Mouse (Mus musculus) hindbrain, embryonic 12.5 days (tissue): ENCODE measurements around the gene Celsr1. TPM values are rescaled to one million over a fixed set of nuclear protein-coding genes. Genes with fewer than 3 reads are reported as not detected.
A peak's percentile ranks its signal among the peaks of the same experiment; 100 is the strongest.

Experiments
- ATAC-seq: fragments of 200-750 bp; cut with Nextera tagmentation; 2 replicates; pipeline ENCODE4 v1.8.0; 2017; ENCODE audit warnings: moderate TSS enrichment; ENCODE audit not compliant: low FRiP score
- H3K27ac ChIP-seq: fragments of 300-500 bp; sonication (generic); 2 replicates; pipeline ENCODE4 v1.5.1; 2016; ENCODE audit warnings: mild to moderate bottlenecking
- H3K27me3 ChIP-seq: fragments of 300-500 bp; sonication (generic); 2 replicates; pipeline ENCODE4 v1.6.1; 2016; ENCODE audit warnings: mild to moderate bottlenecking
- H3K36me3 ChIP-seq: fragments of 300-500 bp; sonication (generic); 2 replicates; pipeline ENCODE4 v1.6.1; 2016; ENCODE audit warnings: mild to moderate bottlenecking
- H3K4me1 ChIP-seq: fragments of 300-500 bp; sonication (generic); 2 replicates; pipeline ENCODE4 v1.6.1; 2016
- H3K4me2 ChIP-seq: fragments of 300-500 bp; sonication (generic); replicated peaks from 2 replicates; pipeline ENCODE4 v1.6.1; 2016; ENCODE audit warnings: mild to moderate bottlenecking
- H3K4me3 ChIP-seq: fragments of 300-500 bp; sonication (generic); 2 replicates; pipeline ENCODE4 v1.5.1; 2016; ENCODE audit warnings: mild to moderate bottlenecking
- H3K9ac ChIP-seq: fragments of 300-500 bp; sonication (generic); 2 replicates; pipeline ENCODE4 v1.6.1; 2016; ENCODE audit warnings: mild to moderate bottlenecking, moderate library complexity
- H3K9me3 ChIP-seq: fragments of 300-500 bp; sonication (generic); replicated peaks from 2 replicates; pipeline ENCODE4 v1.6.1; 2016; ENCODE audit warnings: mild to moderate bottlenecking
- WGBS: fragments of 180-500 bp; shearing (Covaris S2); methylation state at CpG from one replicate; pipeline ENCODE4 v1.1.7; 2016; 5-methylcytosine and 5-hydroxymethylcytosine counted together
- polyA plus RNA-seq: library from polyadenylated mRNA; unstranded; fragments of >200 nt; fragmentation: Nextera tagmentation; extraction: Ambion mirVana; gene quantifications from 2 replicates; pipeline ENCODE4 v1.2.1, GENCODE M21; 2016

The Celsr1 gene
- polyA plus RNA-seq, 1 experiment from 2014 or later, result 4.3 TPM

- ATAC-seq, result no peak
- Histone ChIP-seq H3K27ac (no peak overlapping the region; the same call in 1 of the 2 replicates), H3K9ac (no peak overlapping the region), H3K36me3 (no peaks in the 10 kb centered on the region), H3K4me2 (no peak overlapping the region), H3K9me3 (no peaks in the 10 kb centered on the region), H3K27me3 (no peaks in the 10 kb centered on the region), H3K4me1 (0 out of 2 replicates have a peak, but pooled peaks cover 4% of the 10 kb centered on the region), H3K4me3 (no peak overlapping the region)
- 67% methylated on average over 8 of the region's 8 CpGs for WGBS
Measured at GRCm38 (mm10) chr15:85963279-85963840, 70.2 kb downstream of the Celsr1 start.

GRCm38 (mm10) chr15:85962691-85963090 lies 70.9 kb downstream of the Celsr1 start:
- Histone ChIP-seq H3K9me3 (no peaks in the 10 kb centered on the region), H3K4me2 (no peak overlapping the region), H3K27ac (no peak overlapping the region), H3K4me1 (0 out of 2 replicates have a peak, but pooled peaks cover 4% of the 10 kb centered on the region), H3K4me3 (no peak overlapping the region), H3K27me3 (no peaks in the 10 kb centered on the region), H3K36me3 (no peaks in the 10 kb centered on the region), H3K9ac (no peak overlapping the region)
- no peak for ATAC-seq
- WGBS, result 93% methylated on average over 8 of the region's 8 CpGs

GRCm38 (mm10) chr15:85961651-85962050 lies 71.9 kb downstream of the Celsr1 start:
- no peak overlapping the region for H3K4me3 ChIP-seq
- no peak overlapping the region for H3K4me2 ChIP-seq
- 84% methylated on average over 4 of the region's 4 CpGs for WGBS
- H3K9me3 ChIP-seq, result no peaks in the 10 kb centered on the region
- no peak for ATAC-seq
- 0 out of 2 replicates have a peak, but pooled peaks cover 4% of the 10 kb centered on the region for H3K4me1 ChIP-seq
- H3K36me3 ChIP-seq, result no peaks in the 10 kb centered on the region
- no peaks in the 10 kb centered on the region for H3K27me3 ChIP-seq
- no peak overlapping the region for H3K27ac ChIP-seq
- H3K9ac ChIP-seq, result no peak overlapping the region

GRCm38 (mm10) chr15:85961131-85961530 lies 72.4 kb downstream of the Celsr1 start:
- no peaks in the 10 kb centered on the region for H3K36me3 ChIP-seq
- no peaks in the 10 kb centered on the region for H3K9me3 ChIP-seq
- ATAC-seq, result no peak
- H3K4me2 ChIP-seq, result no peak overlapping the region
- WGBS, result 72% methylated on average over 7 of the region's 7 CpGs
- H3K27ac ChIP-seq, result no peak overlapping the region
- no peak overlapping the region for H3K4me3 ChIP-seq
- H3K9ac ChIP-seq, result no peak overlapping the region
- no peaks in the 10 kb centered on the region for H3K27me3 ChIP-seq
- 0 out of 2 replicates have a peak, but pooled peaks cover under 1% of the 10 kb centered on the region for H3K4me1 ChIP-seq

- Histone ChIP-seq H3K9me3 (no peaks in the 10 kb centered on the region), H3K27ac (no peak overlapping the region), H3K36me3 (no peaks in the 10 kb centered on the region), H3K4me1 (0 out of 2 replicates have a peak, but pooled peaks cover 4% of the 10 kb centered on the region), H3K27me3 (no peaks in the 10 kb centered on the region), H3K9ac (no peak overlapping the region), H3K4me3 (no peak overlapping the region), H3K4me2 (no peak overlapping the region)
- no peak for ATAC-seq
- WGBS, result 73% methylated on average over 6 of the region's 6 CpGs
Measured at GRCm38 (mm10) chr15:85956202-85956601, 77.4 kb downstream of the Celsr1 start.

- H3K9ac ChIP-seq, result no peak overlapping the region
- no peaks in the 10 kb centered on the region for H3K36me3 ChIP-seq
- no peaks in the 10 kb centered on the region for H3K9me3 ChIP-seq
- peaks cover 9% of the 10 kb centered on the region for H3K4me1 ChIP-seq
- no peak overlapping the region for H3K4me3 ChIP-seq
- no peak for ATAC-seq
- H3K4me2 ChIP-seq, result no peak overlapping the region
- H3K27ac ChIP-seq, result no peak overlapping the region
- WGBS, result 86% methylated on average over 6 of the region's 6 CpGs
- no peaks in the 10 kb centered on the region for H3K27me3 ChIP-seq
Measured at GRCm38 (mm10) chr15:85953458-85953857, 80.1 kb downstream of the Celsr1 start.

- H3K4me1 ChIP-seq, result peaks cover 21% of the 10 kb centered on the region
- no peaks in the 10 kb centered on the region for H3K36me3 ChIP-seq
- H3K27me3 ChIP-seq, result no peaks in the 10 kb centered on the region
- H3K4me2 ChIP-seq, result no peak overlapping the region
- no peak overlapping the region for H3K4me3 ChIP-seq
- no peak for ATAC-seq
- no peak overlapping the region for H3K9ac ChIP-seq
- no peak overlapping the region for H3K27ac ChIP-seq
- no peaks in the 10 kb centered on the region for H3K9me3 ChIP-seq
- WGBS, result 70% methylated on average over 16 of the region's 16 CpGs
Measured at GRCm38 (mm10) chr15:85949421-85950164, 84.0 kb downstream of the Celsr1 start.

GRCm38 (mm10) chr15:85947967-85948366 lies 85.6 kb downstream of the Celsr1 start:
- Histone ChIP-seq H3K4me2 (peak overlapping the region; percentile 28), H3K9ac (no peak overlapping the region), H3K4me1 (peaks cover 21% of the 10 kb centered on the region), H3K4me3 (no peak overlapping the region), H3K27me3 (no peaks in the 10 kb centered on the region), H3K36me3 (no peaks in the 10 kb centered on the region), H3K9me3 (no peaks in the 10 kb centered on the region), H3K27ac (no peak overlapping the region)
- 24% methylated on average over 8 of the region's 8 CpGs for WGBS
- ATAC-seq, result peak; percentile 16; the same call in 1 of the 2 replicates

- Histone ChIP-seq H3K4me2 (peak overlapping the region; percentile 28), H3K4me1 (peaks cover 21% of the 10 kb centered on the region), H3K9ac (no peak overlapping the region), H3K36me3 (no peaks in the 10 kb centered on the region), H3K4me3 (no peak overlapping the region), H3K27ac (peak overlapping the region; percentile 35), H3K9me3 (no peaks in the 10 kb centered on the region), H3K27me3 (no peaks in the 10 kb centered on the region)
- peak; percentile 29 for ATAC-seq
- 16% methylated on average over 9 of the region's 9 CpGs for WGBS
Measured at GRCm38 (mm10) chr15:85947541-85947940, 86.0 kb downstream of the Celsr1 start.

- peaks cover 3% of the 10 kb centered on the region; the same call in 1 of the 2 replicates for H3K36me3 ChIP-seq
- no peaks in the 10 kb centered on the region for H3K9me3 ChIP-seq
- ATAC-seq, result no peak
- H3K4me3 ChIP-seq, result no peak overlapping the region
- peaks cover 6% of the 10 kb centered on the region for H3K4me1 ChIP-seq
- H3K27ac ChIP-seq, result no peak overlapping the region
- 27% methylated on average over 5 of the region's 5 CpGs for WGBS
- no peaks in the 10 kb centered on the region for H3K27me3 ChIP-seq
- H3K4me2 ChIP-seq, result no peak overlapping the region
- no peak overlapping the region for H3K9ac ChIP-seq
Measured at GRCm38 (mm10) chr15:85935627-85936049, 97.9 kb downstream of the Celsr1 start.

- no peak overlapping the region for H3K4me3 ChIP-seq
- WGBS, result 89% methylated on average over 12 of the region's 12 CpGs
- no peaks in the 10 kb centered on the region for H3K4me1 ChIP-seq
- H3K27me3 ChIP-seq, result no peaks in the 10 kb centered on the region
- ATAC-seq, result no peak
- H3K9me3 ChIP-seq, result no peaks in the 10 kb centered on the region
- H3K9ac ChIP-seq, result no peak overlapping the region
- H3K36me3 ChIP-seq, result peaks cover 17% of the 10 kb centered on the region; the same call in 1 of the 2 replicates
- no peak overlapping the region for H3K27ac ChIP-seq
- no peak overlapping the region for H3K4me2 ChIP-seq
Measured at GRCm38 (mm10) chr15:85928161-85928560, 105.4 kb downstream of the Celsr1 start.

- Histone ChIP-seq H3K36me3 (peaks cover 14% of the 10 kb centered on the region; the same call in 1 of the 2 replicates), H3K4me1 (no peaks in the 10 kb centered on the region), H3K9ac (no peak overlapping the region), H3K4me2 (no peak overlapping the region), H3K4me3 (no peak overlapping the region), H3K9me3 (no peaks in the 10 kb centered on the region), H3K27me3 (no peaks in the 10 kb centered on the region), H3K27ac (no peak overlapping the region)
- 91% methylated on average over 11 of the region's 11 CpGs for WGBS
- ATAC-seq, result no peak
Measured at GRCm38 (mm10) chr15:85921855-85922254, 111.7 kb downstream of the Celsr1 start.
